Mouse (Mus musculus): ENCODE measurements around the gene Pcnx.

- TF ChIP-seq HCFC1 (IDR thresholded peaks at IDR 0.05; ENCODE audit: borderline replicate concordance, insufficient read depth, low read length) (no peak), ZNF384 (IDR thresholded peaks at IDR 0.05; ENCODE audit: low read depth, low read length) (no peak), CHD2 (IDR thresholded peaks at IDR 0.05; ENCODE audit: low read depth, low read length) (no peak), MAFK (IDR thresholded peaks at IDR 0.05; ENCODE audit: insufficient read depth, low read depth, low read length) (no peak), ZC3H11A (IDR thresholded peaks at IDR 0.05; ENCODE audit: borderline replicate concordance, low read depth, low read length) (no peak)
Measured at GRCm38 (mm10) chr12:81958351-81958750, 98.5 kb downstream of the Pcnx start.
